Mouse (Mus musculus) Patski (cell line): ENCODE measurements at regions not wholly inside any gene's neighbourhood (a gene's known extent, or its start where the extent isn't known, plus 50 kb on each side); places are given as distances from the start of the nearest gene placed in this dataset.

Experiments used
- ATAC-seq: fragments of 100-300 bp; one replicate; pipeline ENCODE4 v1.8.0; 2021
- CTCF ChIA-PET: fragments of 350-600 bp; sonication (Branson Sonifier 250); formaldehyde crosslinking; loops from one replicate; lab custom pipeline; 2022; ENCODE audit warnings: inconsistent platforms; lab: Charles Lee
- POLR2A ChIA-PET: fragments of 350-600 bp; sonication (Branson Sonifier 250); formaldehyde crosslinking; loops from one replicate; lab custom pipeline; 2022; ENCODE audit warnings: antibody characterized with exemption, inconsistent platforms; lab: Charles Lee
- DNase-seq: peaks from one replicate; pipeline ENCODE4 v3.0.0-alpha.2; 2011; ENCODE audit warnings: low read depth, low spot score
- H3K27me3 ChIP-seq: fragments of 371-371 bp; one replicate; pipeline ENCODE4 v1.5.1; 2021
- CTCF ChIP-seq: fragments of 100-300 bp; IDR thresholded peaks from one replicate; pipeline ENCODE4 v1.5.1; 2021
- in situ Hi-C: fragments of 300-500 bp; cut with MboI; formaldehyde crosslinking; loops from 3 replicates; pipeline ENCODE4 v1.11.1; 2018; ENCODE audit warnings: low pct_unique_long_range_greater_than_20kb, mixed read lengths

- DNase-seq, result no peak
- CTCF ChIA-PET, result no interaction called here
- TF ChIP-seq CTCF, result no peak
- POLR2A ChIA-PET, result no interaction called here
- no peak for ATAC-seq
- H3K27me3 ChIP-seq, result no peaks in the 10 kb centered on the region
- in situ Hi-C loops, result no loop called here
Observed at GRCm38 (mm10) chr4:71226653-71227052, 531.1 kb downstream of the Gm11232 start.

- no peak for ATAC-seq
- no peak for TF ChIP-seq CTCF
- H3K27me3 ChIP-seq, result no peaks in the 10 kb centered on the region
- no peak for DNase-seq
- ChIA-PET POLR2A (no interaction called here), CTCF (no interaction called here)
- in situ Hi-C loops, result no loop called here
Observed at GRCm38 (mm10) chr4:71218060-71218459, 539.7 kb downstream of the Gm11232 start.

- H3K27me3 ChIP-seq, result no peaks in the 10 kb centered on the region
- DNase-seq (no peak), ATAC-seq (no peak)
- no peak for TF ChIP-seq CTCF
- CTCF ChIA-PET, result no interaction called here
- in situ Hi-C loops, result no loop called here
- POLR2A ChIA-PET, result no interaction called here
Observed at GRCm38 (mm10) chr4:71187801-71188200, 570.0 kb downstream of the Gm11232 start.

- in situ Hi-C loops, result no loop called here
- TF ChIP-seq CTCF, result no peak
- ChIA-PET CTCF (no interaction called here), POLR2A (no interaction called here)
- no peak for ATAC-seq
- H3K27me3 ChIP-seq, result no peaks in the 10 kb centered on the region
- no peak for DNase-seq
Observed at GRCm38 (mm10) chr4:71177661-71178060, 580.1 kb downstream of the Gm11232 start.

GRCm38 (mm10) chr4:71165802-71166201 lies 592.0 kb downstream of the Gm11232 start:
- POLR2A ChIA-PET, result no interaction called here
- CTCF ChIA-PET, result no interaction called here
- ATAC-seq, result no peak
- in situ Hi-C loops, result loop anchor here (25.0 kb wide), 1 partner anchor 1496 kb away; no protein-coding TSS in a partner anchor
- no peak for DNase-seq
- no peak for TF ChIP-seq CTCF
- H3K27me3 ChIP-seq, result no peaks in the 10 kb centered on the region

- DNase-seq (no peak), ATAC-seq (no peak)
- POLR2A ChIA-PET, result no interaction called here
- CTCF ChIA-PET, result no interaction called here
- H3K27me3 ChIP-seq, result no peaks in the 10 kb centered on the region
- no peak for TF ChIP-seq CTCF
- in situ Hi-C loops, result no loop called here
Observed at GRCm38 (mm10) chr4:71131670-71132317, 597.0 kb upstream of the Megf9 start.

- no peak for TF ChIP-seq CTCF
- in situ Hi-C loops, result no loop called here
- H3K27me3 ChIP-seq, result no peaks in the 10 kb centered on the region
- ChIA-PET POLR2A (no interaction called here), CTCF (no interaction called here)
- DNase-seq (no peak), ATAC-seq (no peak)
Observed at GRCm38 (mm10) chr4:71130946-71131669, 596.3 kb upstream of the Megf9 start.

GRCm38 (mm10) chr4:71129306-71129705 lies 594.5 kb upstream of the Megf9 start:
- ATAC-seq (no peak), DNase-seq (no peak)
- CTCF ChIA-PET, result no interaction called here
- no peak for TF ChIP-seq CTCF
- POLR2A ChIA-PET, result interaction anchor here (0.8 kb wide), 1 partner anchor 43 kb away, joined by 3 read pairs; no protein-coding TSS in a partner anchor
- H3K27me3 ChIP-seq, result no peaks in the 10 kb centered on the region
- in situ Hi-C loops, result no loop called here
